Mouse (Mus musculus): ENCODE results near the gene Tm9sf3. TPM values are rescaled to one million over a fixed set of nuclear protein-coding genes. Genes with fewer than 3 reads are reported as not detected.

The Tm9sf3 gene
- total RNA-seq, 1 experiment from 2014 or later: 295 TPM

- ATAC-seq (replicated peaks in 1 of 2; ENCODE audit: insufficient read depth in 1 of 2, low FRiP score in 2 of 2, low TSS enrichment in 1 of 2, low read depth in 1 of 2, poor library complexity in 2 of 2, severe bottlenecking in 2 of 2): no peak
Measured at GRCm38 (mm10) chr19:41204159-41205081, 59.4 kb downstream of the Tm9sf3 start.

DNA sequence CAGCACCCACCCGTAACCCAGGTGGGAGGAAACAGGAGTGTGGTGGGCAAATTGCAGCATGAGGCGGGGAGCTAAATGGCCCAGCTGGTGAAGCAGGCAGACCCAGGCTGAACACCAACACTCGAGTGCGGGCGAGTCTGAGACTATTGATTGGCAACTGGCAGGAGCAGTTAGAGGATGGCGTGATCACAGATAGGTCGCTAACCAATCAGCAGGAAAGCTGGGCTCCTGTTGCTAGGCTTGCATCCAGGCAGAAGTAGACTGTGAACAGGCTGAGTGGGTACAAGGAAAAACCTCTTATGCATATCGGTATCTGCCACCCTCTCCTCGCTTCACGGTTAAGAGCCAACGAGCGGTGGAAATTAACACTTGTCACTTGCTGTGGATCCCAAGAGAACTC lies 66.2 kb downstream of the Tm9sf3 start:
- ATAC-seq (replicated peaks in 1 of 2; ENCODE audit: insufficient read depth in 1 of 2, low FRiP score in 2 of 2, low TSS enrichment in 1 of 2, low read depth in 1 of 2, poor library complexity in 2 of 2, severe bottlenecking in 2 of 2): no peak

GRCm38 (mm10) chr19:41193379-41193778 lies 70.4 kb downstream of the Tm9sf3 start:
- ATAC-seq (replicated peaks in 1 of 2; ENCODE audit: insufficient read depth in 1 of 2, low FRiP score in 2 of 2, low TSS enrichment in 1 of 2, low read depth in 1 of 2, poor library complexity in 2 of 2, severe bottlenecking in 2 of 2): no peak

DNA sequence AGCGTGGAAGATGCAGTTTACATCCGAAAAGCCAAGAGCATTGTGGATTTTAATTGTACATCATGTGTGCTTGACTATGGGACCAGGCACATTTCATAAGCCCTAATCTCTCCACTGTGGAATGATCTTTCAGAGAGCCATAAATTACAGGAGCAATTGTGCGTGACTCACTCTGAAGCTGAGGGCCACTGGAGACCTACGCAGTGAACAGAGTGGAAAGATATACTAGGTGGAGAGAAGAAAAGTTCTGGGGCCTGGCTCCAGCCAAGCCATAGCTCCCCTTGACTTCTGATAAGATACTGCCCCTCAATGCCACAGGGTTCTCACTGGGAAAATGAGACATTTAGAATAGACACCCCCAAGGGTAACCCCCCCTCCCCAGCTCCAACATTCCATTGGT lies 70.8 kb downstream of the Tm9sf3 start:
- no peak for ATAC-seq (replicated peaks in 1 of 2; ENCODE audit: insufficient read depth in 1 of 2, low FRiP score in 2 of 2, low TSS enrichment in 1 of 2, low read depth in 1 of 2, poor library complexity in 2 of 2, severe bottlenecking in 2 of 2)

DNA sequence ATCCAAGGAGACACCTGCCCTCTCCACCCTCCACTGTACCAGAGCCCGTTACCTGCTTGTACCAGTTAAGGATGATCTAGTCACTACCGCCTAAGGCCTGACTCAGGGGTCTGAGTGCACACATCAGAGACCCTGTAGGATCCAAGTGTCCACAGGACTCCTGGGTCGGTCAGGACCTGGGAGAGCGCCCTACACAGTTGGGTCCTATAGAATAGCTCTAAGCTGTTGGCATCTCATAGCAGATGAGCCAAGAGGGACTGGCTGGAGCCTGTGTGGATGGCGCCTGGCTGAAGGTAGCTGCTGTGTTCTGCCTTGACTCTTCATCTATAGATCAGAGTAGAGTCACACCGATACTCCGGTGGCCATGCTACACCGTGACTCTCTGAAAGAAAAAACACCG lies 72.1 kb downstream of the Tm9sf3 start:
- no peak for ATAC-seq (replicated peaks in 1 of 2; ENCODE audit: insufficient read depth in 1 of 2, low FRiP score in 2 of 2, low TSS enrichment in 1 of 2, low read depth in 1 of 2, poor library complexity in 2 of 2, severe bottlenecking in 2 of 2)

DNA sequence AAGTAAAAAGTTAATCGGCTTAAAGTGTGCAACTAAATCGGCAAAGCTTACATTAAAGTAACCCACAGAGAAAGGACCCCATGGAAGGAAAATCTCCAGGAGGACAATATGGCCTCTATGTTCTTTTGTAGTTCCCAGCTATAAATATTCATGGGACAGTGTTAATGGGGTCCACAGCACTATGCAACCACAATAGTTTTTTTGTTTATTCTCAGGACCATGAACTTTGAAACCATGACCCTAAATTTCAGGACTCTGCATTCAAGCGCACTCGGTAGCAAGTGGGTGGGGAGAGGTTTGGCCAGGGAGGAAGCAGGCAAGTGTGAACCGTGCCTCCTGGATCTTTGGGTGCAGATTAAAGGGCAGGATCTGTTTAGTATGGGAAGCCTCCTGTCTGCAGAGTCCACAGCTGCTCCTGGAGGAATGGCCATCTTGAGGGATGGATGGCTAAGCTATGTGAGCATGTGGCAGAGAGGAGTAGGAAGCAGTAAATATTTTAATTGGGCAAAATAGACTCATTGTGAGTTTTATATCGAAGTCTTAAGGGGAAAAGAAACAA lies 72.8 kb downstream of the Tm9sf3 start:
- ATAC-seq (replicated peaks in 1 of 2; ENCODE audit: insufficient read depth in 1 of 2, low FRiP score in 2 of 2, low TSS enrichment in 1 of 2, low read depth in 1 of 2, poor library complexity in 2 of 2, severe bottlenecking in 2 of 2): no peak

DNA sequence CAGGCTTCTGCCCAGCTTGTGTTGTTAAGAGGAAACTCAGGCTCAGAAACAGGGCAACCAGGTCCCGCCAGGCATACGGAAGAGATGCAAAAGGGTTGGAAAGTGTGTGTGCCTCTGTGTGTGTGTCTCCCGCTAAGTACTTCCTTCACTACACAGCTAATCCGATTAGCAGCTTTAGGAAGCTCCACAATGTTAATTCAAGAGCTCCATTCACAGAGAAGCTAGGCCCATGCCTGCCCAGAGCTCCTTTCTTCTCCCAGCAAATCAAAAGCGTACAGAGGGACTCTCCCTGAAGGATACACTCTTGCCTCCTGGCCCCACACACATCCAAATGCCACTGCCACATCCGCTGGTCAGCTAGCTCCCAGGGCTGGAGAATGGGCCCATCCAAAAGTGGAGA lies 86.5 kb downstream of the Tm9sf3 start:
- ATAC-seq (replicated peaks in 1 of 2; ENCODE audit: insufficient read depth in 1 of 2, low FRiP score in 2 of 2, low TSS enrichment in 1 of 2, low read depth in 1 of 2, poor library complexity in 2 of 2, severe bottlenecking in 2 of 2): 0 out of 4 replicates have a peak, but pooled peaks of 1 of the 2 experiments have one; percentile 32

- no peak for ATAC-seq (replicated peaks in 1 of 2; ENCODE audit: insufficient read depth in 1 of 2, low FRiP score in 2 of 2, low TSS enrichment in 1 of 2, low read depth in 1 of 2, poor library complexity in 2 of 2, severe bottlenecking in 2 of 2)
Measured at GRCm38 (mm10) chr19:41176881-41177280, 86.9 kb downstream of the Tm9sf3 start.

GRCm38 (mm10) chr19:41165914-41166235 lies 97.9 kb downstream of the Tm9sf3 start:
- no peak for ATAC-seq (replicated peaks in 1 of 2; ENCODE audit: insufficient read depth in 1 of 2, low FRiP score in 2 of 2, low TSS enrichment in 1 of 2, low read depth in 1 of 2, poor library complexity in 2 of 2, severe bottlenecking in 2 of 2)

GRCm38 (mm10) chr19:41165144-41165913 lies 98.5 kb downstream of the Tm9sf3 start:
- ATAC-seq (replicated peaks in 1 of 2; ENCODE audit: insufficient read depth in 1 of 2, low FRiP score in 2 of 2, low TSS enrichment in 1 of 2, low read depth in 1 of 2, poor library complexity in 2 of 2, severe bottlenecking in 2 of 2): no peak

DNA sequence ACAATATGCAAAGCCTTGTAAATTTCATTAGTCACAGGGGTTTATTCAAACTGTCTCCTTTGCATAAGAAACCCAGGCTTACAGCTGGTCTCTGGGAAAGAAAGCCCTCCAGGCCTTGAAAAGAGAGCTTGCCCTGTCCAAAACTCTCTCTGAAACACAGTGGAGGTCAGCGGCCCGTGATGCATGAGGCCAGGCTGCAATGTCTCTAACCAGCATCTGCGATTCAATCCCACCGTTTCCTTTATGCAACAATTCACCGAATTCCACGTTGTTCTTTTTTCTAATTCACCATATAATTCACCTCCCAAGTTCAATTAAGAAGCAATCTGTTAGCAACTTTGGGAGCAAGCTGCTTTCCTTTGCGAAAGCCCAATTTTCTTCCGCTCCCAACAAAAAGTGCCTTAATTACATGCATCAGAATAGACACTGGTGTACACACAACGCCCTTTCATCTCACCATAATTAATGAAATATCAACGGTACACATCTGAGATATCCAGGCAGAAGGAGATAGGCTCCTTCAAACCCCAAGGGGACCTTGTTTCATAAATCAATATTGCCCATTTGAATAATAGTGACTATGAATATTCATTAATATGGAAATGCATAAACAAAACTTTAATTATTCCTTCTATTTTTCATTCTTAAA lies 99.2 kb downstream of the Tm9sf3 start:
- ATAC-seq (replicated peaks in 1 of 2; ENCODE audit: insufficient read depth in 1 of 2, low FRiP score in 2 of 2, low TSS enrichment in 1 of 2, low read depth in 1 of 2, poor library complexity in 2 of 2, severe bottlenecking in 2 of 2): no peak

Other genes with a start within 250 kb of the Tm9sf3 start
- gene Dntt, start 234.7 kb downstream of the Tm9sf3 start, total RNA-seq (2017): 467 and 604 TPM in 2 replicates
- not detected in 2 replicates for gene Opalin, start 186.9 kb downstream of the Tm9sf3 start, total RNA-seq (2017)
- not detected in 2 replicates for gene Tll2, start 57.2 kb downstream of the Tm9sf3 start, total RNA-seq (2017)
- 28.9 and 33.5 TPM in 2 replicates for gene Pik3ap1, start 121.1 kb upstream of the Tm9sf3 start, total RNA-seq (2017)
- gene Lcor, start 218.6 kb upstream of the Tm9sf3 start, total RNA-seq (2017): 31.4 and 31.8 TPM in 2 replicates